Mouse (Mus musculus): ENCODE data around the gene Pmpca.

The Pmpca gene

GRCm38 (mm10) chr2:26389154-26389690 lies at the start of gene Pmpca, which contains the start of gene Entr1:
Gene Pmpca, plus strand, starts transcription at chr2:26389339.
Gene Entr1, minus strand, starts transcription at chr2:26389316.
- in situ Hi-C loops (cut with MboI, MseI): loop anchor here (5.0 kb wide), 1 partner anchor 513 kb away; the partner anchor contains the start of gene Surf6

- in situ Hi-C loops (cut with MboI, MseI): no loop called here
Measured at GRCm38 (mm10) chr2:26341510-26341981, 47.6 kb upstream of the Pmpca start.

- in situ Hi-C loops (cut with MboI, MseI): no loop called here
Measured at GRCm38 (mm10) chr2:26342044-26342443, 47.1 kb upstream of the Pmpca start.

- in situ Hi-C loops (cut with MboI, MseI): no loop called here
Measured at GRCm38 (mm10) chr2:26342609-26343490, 46.3 kb upstream of the Pmpca start.

- in situ Hi-C loops (cut with MboI, MseI): no loop called here
Measured at GRCm38 (mm10) chr2:26348241-26348640, 40.9 kb upstream of the Pmpca start.

- in situ Hi-C loops (cut with MboI, MseI): no loop called here
Measured at GRCm38 (mm10) chr2:26351358-26352290, 37.5 kb upstream of the Pmpca start, which contains the start of gene Dnlz. Gene Dnlz, minus strand, starts transcription at chr2:26352110.

GRCm38 (mm10) chr2:26352291-26352910 lies 36.7 kb upstream of the Pmpca start:
- in situ Hi-C loops (cut with MboI, MseI): no loop called here

- in situ Hi-C loops (cut with MboI, MseI): no loop called here
Measured at GRCm38 (mm10) chr2:26353066-26353980, 35.8 kb upstream of the Pmpca start.

GRCm38 (mm10) chr2:26354401-26354800 lies 34.7 kb upstream of the Pmpca start:
- in situ Hi-C loops (cut with MboI, MseI): no loop called here

GRCm38 (mm10) chr2:26356231-26356630 lies 32.9 kb upstream of the Pmpca start:
- in situ Hi-C loops (cut with MboI, MseI): no loop called here

GRCm38 (mm10) chr2:26356678-26357077 lies 32.5 kb upstream of the Pmpca start:
- in situ Hi-C loops (cut with MboI, MseI): no loop called here

- in situ Hi-C loops (cut with MboI, MseI): no loop called here
Measured at GRCm38 (mm10) chr2:26357484-26357883, 31.7 kb upstream of the Pmpca start.

GRCm38 (mm10) chr2:26358667-26359320 lies 30.3 kb upstream of the Pmpca start:
- in situ Hi-C loops (cut with MboI, MseI): no loop called here

- in situ Hi-C loops (cut with MboI, MseI): no loop called here
Measured at GRCm38 (mm10) chr2:26359983-26360382, 29.2 kb upstream of the Pmpca start.

GRCm38 (mm10) chr2:26360772-26361171 lies 28.4 kb upstream of the Pmpca start, which contains the start of gene Card9:
Gene Card9, minus strand, starts transcription at chr2:26360918.
- in situ Hi-C loops (cut with MboI, MseI): no loop called here

GRCm38 (mm10) chr2:26362991-26363390 lies 26.1 kb upstream of the Pmpca start:
- in situ Hi-C loops (cut with MboI, MseI): no loop called here

GRCm38 (mm10) chr2:26363481-26363880 lies 25.7 kb upstream of the Pmpca start:
- in situ Hi-C loops (cut with MboI, MseI): no loop called here

GRCm38 (mm10) chr2:26364738-26365465 lies 24.2 kb upstream of the Pmpca start:
- in situ Hi-C loops (cut with MboI, MseI): no loop called here

GRCm38 (mm10) chr2:26367911-26368310 lies 21.2 kb upstream of the Pmpca start:
- in situ Hi-C loops (cut with MboI, MseI): no loop called here

All from regulatory T cell (primary cell).